Mouse (Mus musculus) small intestine, adult 2 months (tissue): ENCODE measurements around the gene Disp2.

Source experiments
- CTCF ChIP-seq: fragments of 200-500 bp; IDR thresholded peaks from 2 replicates; pipeline ENCODE4 v1.5.1; 2012; ENCODE audit warnings: low read depth, mild to moderate bottlenecking, control low read depth, inconsistent platforms, low read length, moderate library complexity, mixed read lengths; ENCODE audit not compliant: insufficient replicate concordance, insufficient read length; ENCODE audit errors: extremely low read depth
- POLR2A ChIP-seq: fragments of 200-500 bp; IDR thresholded peaks from 2 replicates; pipeline ENCODE4 v1.6.1; 2012; ENCODE audit warnings: low read depth, mild to moderate bottlenecking, control low read depth, inconsistent platforms, low read length, moderate library complexity

DNA sequence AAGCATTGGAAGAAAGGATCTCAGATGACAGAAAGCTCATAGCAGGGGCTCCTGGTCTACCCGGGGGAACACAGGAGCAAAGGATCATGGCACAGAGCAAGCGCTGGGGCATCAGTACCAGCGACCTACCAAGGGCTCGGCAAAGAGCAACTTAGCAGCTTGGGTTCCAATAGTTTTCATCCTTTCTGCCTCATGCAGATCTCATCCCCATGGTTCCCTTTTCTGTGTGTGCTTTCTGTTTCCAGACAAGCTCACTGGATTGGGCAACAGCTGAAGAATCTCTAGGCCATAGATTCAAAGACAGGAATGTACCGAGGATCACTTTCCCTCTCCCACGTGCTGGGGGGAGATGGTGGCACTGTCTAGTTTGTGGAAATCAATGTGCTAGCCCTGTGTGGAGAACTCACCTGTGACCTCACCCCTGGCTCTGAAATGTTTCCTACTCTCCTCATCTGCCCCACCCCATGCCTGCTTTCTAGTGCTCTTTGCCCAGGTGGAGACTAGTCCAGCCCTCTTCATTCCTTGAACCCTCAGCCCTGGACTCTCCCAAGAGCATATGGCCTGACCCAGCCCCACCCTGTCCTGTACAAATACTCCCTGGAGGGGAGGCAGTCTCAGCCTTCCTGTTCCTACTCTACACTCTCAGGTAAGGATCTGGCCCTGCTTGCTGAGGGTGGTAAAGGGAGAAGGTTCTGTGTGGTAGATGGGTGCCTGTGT, 7.2 kb upstream of the Disp2 start, which contains the start of gene Phgr1:
- peak; percentile 84; the same call in 1 of the 2 replicates for TF ChIP-seq POLR2A
- TF ChIP-seq CTCF: no peak
